Mouse (Mus musculus) spleen, adult 2 months (tissue): ENCODE data around the gene Fkbp15. TPM values are rescaled to one million over a fixed set of nuclear protein-coding genes. Genes with fewer than 3 reads are reported as not detected.

Experiments used
- DNase-seq, 2 experiments: peaks; one replicate each; pipeline versions ENCODE4 v3.0.0 to v3.0.0-alpha.2; 2012 to 2021; ENCODE audit warnings: low spot score in 2 of 2, low read depth in 1 of 2
- H3K27ac ChIP-seq: fragments of 200-500 bp; 2 replicates; pipeline ENCODE4 v1.5.1; 2012; ENCODE audit warnings: low read length, inconsistent platforms; ENCODE audit not compliant: insufficient read depth
- H3K27me3 ChIP-seq: fragments of 200-500 bp; 2 replicates; pipeline ENCODE4 v1.6.1; 2012; ENCODE audit warnings: mild to moderate bottlenecking, moderate library complexity, low read length, inconsistent platforms; ENCODE audit not compliant: control insufficient read depth, insufficient read depth
- H3K36me3 ChIP-seq: fragments of 200-500 bp; 2 replicates; pipeline ENCODE4 v1.6.1; 2012; ENCODE audit warnings: mild to moderate bottlenecking, low read length, inconsistent platforms; ENCODE audit not compliant: control insufficient read depth, insufficient read depth
- H3K4me1 ChIP-seq: fragments of 200-500 bp; 2 replicates; pipeline ENCODE4 v1.6.1; 2011; ENCODE audit warnings: inconsistent platforms; ENCODE audit not compliant: control insufficient read depth, insufficient read depth, insufficient read length
- H3K4me3 ChIP-seq: fragments of 200-500 bp; 2 replicates; pipeline ENCODE4 v1.5.1; 2011; ENCODE audit warnings: mild to moderate bottlenecking, inconsistent platforms; ENCODE audit not compliant: insufficient read depth, insufficient read length; ENCODE audit errors: extremely low read depth
- CTCF ChIP-seq: fragments of 200-500 bp; IDR thresholded peaks from 2 replicates; pipeline ENCODE4 v1.5.1; 2011; ENCODE audit warnings: mild to moderate bottlenecking, inconsistent platforms; ENCODE audit not compliant: insufficient read depth, insufficient read length, insufficient replicate concordance; ENCODE audit errors: extremely low read depth
- POLR2A ChIP-seq: fragments of 200-500 bp; IDR thresholded peaks from 2 replicates; pipeline ENCODE4 v1.6.1; 2011; ENCODE audit warnings: low read depth, low read length, inconsistent platforms
- WGBS: fragments of 180-500 bp; shearing (Covaris S2); methylation state at CpG from one replicate; pipeline ENCODE4 v1.1.7; 2018; 5-methylcytosine and 5-hydroxymethylcytosine counted together
- polyA plus RNA-seq: library from polyadenylated mRNA; depleted of rRNA; stranded (reverse); fragments of >200 nt; gene quantifications from 2 replicates; pipeline ENCODE4 v1.2.3, GENCODE M21; 2012

The Fkbp15 gene
- polyA plus RNA-seq, 1 experiment: 32.2 TPM

GRCm38 (mm10) chr4:62306840-62307239, 53.5 kb downstream of the Fkbp15 start:
- 94% methylated on average over 4 of the region's 4 CpGs for whole genome bisulfite sequencing
- H3K27ac ChIP-seq: no peak overlapping the region
- no peaks in the 10 kb centered on the region for H3K27me3 ChIP-seq
- H3K4me3 ChIP-seq: no peak overlapping the region
- DNase-seq: no peak
- peaks cover 44% of the 10 kb centered on the region for H3K36me3 ChIP-seq
- TF ChIP-seq POLR2A (no peak), CTCF (no peak)
- H3K4me1 ChIP-seq: no peaks in the 10 kb centered on the region

- H3K4me1 ChIP-seq: no peaks in the 10 kb centered on the region
- no peak overlapping the region for H3K4me3 ChIP-seq
- no peak for DNase-seq
- no peak overlapping the region for H3K27ac ChIP-seq
- no peaks in the 10 kb centered on the region for H3K27me3 ChIP-seq
- 88% methylated on average over 1 of the region's 1 CpGs for WGBS
- peaks cover 42% of the 10 kb centered on the region for H3K36me3 ChIP-seq
- no peak for TF ChIP-seq CTCF
- no peak for TF ChIP-seq POLR2A
Observed at GRCm38 (mm10) chr4:62306301-62306700, 54.0 kb downstream of the Fkbp15 start.

GRCm38 (mm10) chr4:62303288-62303687, 57.1 kb downstream of the Fkbp15 start:
- H3K27ac ChIP-seq: no peak overlapping the region
- WGBS: 94% methylated on average over 1 of the region's 1 CpGs
- peaks cover 54% of the 10 kb centered on the region for H3K36me3 ChIP-seq
- no peak overlapping the region for H3K4me3 ChIP-seq
- no peaks in the 10 kb centered on the region for H3K27me3 ChIP-seq
- H3K4me1 ChIP-seq: no peaks in the 10 kb centered on the region
- TF ChIP-seq POLR2A (no peak), CTCF (no peak)
- DNase-seq: no peak

- no peak for DNase-seq
- no peak for TF ChIP-seq POLR2A
- no peak for TF ChIP-seq CTCF
- H3K4me3 ChIP-seq: no peak overlapping the region
- H3K27me3 ChIP-seq: no peaks in the 10 kb centered on the region
- H3K36me3 ChIP-seq: peaks cover 52% of the 10 kb centered on the region
- WGBS: 92% methylated on average over 2 of the region's 2 CpGs
- no peaks in the 10 kb centered on the region for H3K4me1 ChIP-seq
- H3K27ac ChIP-seq: no peak overlapping the region
Observed at GRCm38 (mm10) chr4:62302795-62303194, 57.6 kb downstream of the Fkbp15 start.

- Histone ChIP-seq H3K36me3 (peaks cover 45% of the 10 kb centered on the region), H3K27ac (no peak overlapping the region), H3K27me3 (no peaks in the 10 kb centered on the region), H3K4me1 (no peaks in the 10 kb centered on the region), H3K4me3 (no peak overlapping the region)
- no peak for DNase-seq
- WGBS: 96% methylated on average over 2 of the region's 2 CpGs
- TF ChIP-seq POLR2A: no peak
- no peak for TF ChIP-seq CTCF
Observed at GRCm38 (mm10) chr4:62300001-62300400, 60.3 kb downstream of the Fkbp15 start.

GRCm38 (mm10) chr4:62297280-62298130, 62.8 kb downstream of the Fkbp15 start:
- H3K4me3 ChIP-seq: no peak overlapping the region
- H3K27ac ChIP-seq: no peak overlapping the region
- no peaks in the 10 kb centered on the region for H3K4me1 ChIP-seq
- WGBS: 75% methylated on average over 3 of the region's 3 CpGs
- no peaks in the 10 kb centered on the region for H3K27me3 ChIP-seq
- peaks cover 35% of the 10 kb centered on the region for H3K36me3 ChIP-seq
- TF ChIP-seq CTCF (no peak), POLR2A (no peak)
- DNase-seq: no peak

GRCm38 (mm10) chr4:62294741-62295140, 65.6 kb downstream of the Fkbp15 start:
- Histone ChIP-seq H3K4me3 (no peak overlapping the region), H3K4me1 (no peaks in the 10 kb centered on the region), H3K36me3 (peaks cover 20% of the 10 kb centered on the region), H3K27ac (no peak overlapping the region), H3K27me3 (no peaks in the 10 kb centered on the region)
- WGBS: 84% methylated on average over 1 of the region's 1 CpGs
- DNase-seq: no peak
- TF ChIP-seq CTCF (no peak), POLR2A (no peak)
